Mouse (Mus musculus): ENCODE measurements around the gene Nipal1. TPM values are rescaled to one million over a fixed set of nuclear protein-coding genes. Genes with fewer than 3 reads are reported as not detected.

Nipal1 gene
- 28.1 TPM for polyA plus RNA-seq (2017; shearing (Covaris generic))

DNA sequence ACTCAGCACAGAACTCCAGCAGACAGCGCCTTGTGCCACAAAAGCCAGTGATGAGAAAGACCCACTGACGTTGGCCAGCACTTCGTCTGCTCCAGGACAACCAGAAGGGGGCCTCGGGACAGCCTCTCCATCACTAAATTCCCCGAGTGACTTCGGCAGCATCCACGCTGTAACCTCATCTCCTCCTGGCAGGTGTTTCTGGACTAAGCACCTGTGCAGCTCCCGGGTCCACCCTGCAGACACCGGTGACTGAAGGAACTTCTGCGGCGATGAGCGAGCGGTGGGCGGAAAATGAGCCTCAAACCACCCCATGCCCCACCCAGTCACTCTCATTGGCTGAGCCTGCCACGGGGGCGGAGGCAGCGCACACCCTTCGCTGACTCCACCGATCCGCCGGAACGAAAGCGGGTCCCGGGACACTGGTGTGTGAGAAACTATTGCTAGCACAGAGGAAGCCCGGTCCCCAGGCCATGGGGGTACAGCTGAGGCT, at the start of gene Nipal1:
Nipal1 (plus strand) TSS at position 378 of the 490 bp plus-strand sequence.

DNA sequence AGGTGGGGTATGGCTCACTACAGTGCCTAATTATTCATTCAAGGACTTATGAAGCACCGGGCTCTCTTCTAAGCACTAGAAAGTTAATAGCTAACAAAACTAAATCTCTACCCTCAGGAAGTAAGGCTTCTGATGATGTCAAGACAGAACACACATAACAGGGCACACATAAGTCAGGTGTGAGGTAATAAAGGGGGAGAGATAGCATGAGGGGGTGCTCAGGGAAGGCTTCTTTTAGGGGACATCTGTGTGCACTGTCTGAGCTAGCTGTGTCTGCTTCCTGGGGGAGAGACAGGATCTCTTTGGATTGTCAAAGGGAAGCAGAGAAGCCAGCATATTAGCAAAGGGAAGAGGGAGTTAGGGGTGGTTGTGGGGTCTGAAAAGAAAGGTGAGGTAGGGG, 3.4 kb upstream of the Nipal1 start, which contains the start of gene Cnga1:
Cnga1 (minus strand) TSS at position 101 of the 400 bp plus-strand sequence.

Other genes starting within 250 kb of the Nipal1 start
- 0.30 TPM for gene Corin, start 143.3 kb upstream of the Nipal1 start, polyA plus RNA-seq (2017; shearing (Covaris generic))
- gene Nfxl1, start 88.1 kb upstream of the Nipal1 start, polyA plus RNA-seq (2017; shearing (Covaris generic)), result 7.4 TPM
- gene Zar1, start 66.5 kb upstream of the Nipal1 start, polyA plus RNA-seq (2017; shearing (Covaris generic)), result not detected
- not detected for gene Gm5868, start 60.2 kb upstream of the Nipal1 start, polyA plus RNA-seq (2017; shearing (Covaris generic))
- 1.1 TPM for gene Cnga1, start 3.5 kb upstream of the Nipal1 start, polyA plus RNA-seq (2017; shearing (Covaris generic))
- gene Txk, start 105.0 kb downstream of the Nipal1 start, polyA plus RNA-seq (2017; shearing (Covaris generic)), result 64.2 TPM
- gene Tec, start 220.7 kb downstream of the Nipal1 start, polyA plus RNA-seq (2017; shearing (Covaris generic)), result 17.8 TPM

All from inflammation-experienced regulatory T-cells, adult 16 weeks (primary cell).